In the genomic region with DNA sequence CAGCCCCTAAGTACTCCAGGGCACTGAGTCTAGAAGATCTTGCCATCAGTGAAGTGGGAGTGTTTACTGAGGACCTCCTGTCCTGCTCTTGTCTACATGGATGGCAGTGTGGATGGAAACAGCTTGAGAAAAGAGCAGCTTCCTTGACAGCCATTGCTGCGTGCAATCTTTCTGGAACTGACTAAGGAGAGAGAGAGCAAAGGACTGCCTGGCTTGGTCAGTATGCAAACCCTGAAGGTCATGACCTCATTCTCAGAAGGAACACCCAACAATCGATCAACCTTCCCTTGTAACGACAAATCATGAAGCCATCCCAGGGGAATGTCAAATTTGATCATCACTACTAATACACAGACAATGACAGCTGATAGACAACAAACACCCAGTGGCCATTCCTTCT, we compare ENCODE assay signal across 22 mouse cellular contexts.
A peak's percentile ranks its signal among the peaks of the same experiment; 100 is the strongest.
DNase-seq lines count a peak whose midpoint lies in the region; ATAC-seq and TF ChIP-seq lines count a peak whose summit lies in the region.
"Had no signal": no experiment of that assay in that cellular context is flagged by ENCODE, and none has a peak within 500 bp of the region (broad histone marks: within the 10 kb centered on the region; RNA-seq: fewer than 3 reads in every experiment).

No protein-coding gene starts in this region.

- H3K4me2 ChIP-seq in liver, embryonic 12.5 days: no peak overlapping the region
- no peak overlapping the region for H3K4me2 ChIP-seq in liver, embryonic 16.5 days (ENCODE audit: low read depth, low read length)
- H3K4me2 ChIP-seq: forebrain, embryonic 13.5 days; heart, embryonic 12.5 days; heart, embryonic 15.5 days; hindbrain, embryonic 13.5 days had no signal

- H3K9me3 ChIP-seq in liver, embryonic 12.5 days (replicated peaks): no peaks in the 10 kb centered on the region
- H3K9me3 ChIP-seq in liver, embryonic 16.5 days (replicated peaks; ENCODE audit: control insufficient read depth, low read length): no peaks in the 10 kb centered on the region
- H3K9me3 ChIP-seq: forebrain, embryonic 10.5 days; forebrain, embryonic 13.5 days; heart, embryonic 12.5 days; heart, embryonic 15.5 days; hindbrain, embryonic 10.5 days; hindbrain, embryonic 13.5 days had no signal

- DNase-seq in adrenal gland, adult 2 months: peak; percentile 42
- DNase-seq in adrenal gland, postnatal 10 days: no peak
- peak; percentile 77 for DNase-seq in liver, adult 2 months (ENCODE audit: extremely low read depth, low read depth, low spot score)
- no peak for DNase-seq in urinary bladder, postnatal 10 days (ENCODE audit: low spot score)
- DNase-seq: cerebellum, adult 18-20 months; cerebellum, adult 9-10 months; cerebellum, postnatal 14 days; gastrocnemius, postnatal 25 days; heart, adult 18-20 months; heart, postnatal 10 days; heart, postnatal 36 days had no signal

- H3K4me3 ChIP-seq in liver, adult 2 months (ENCODE audit: insufficient read depth, low read depth, low read length): no peak overlapping the region
- H3K4me3 ChIP-seq in liver, embryonic 12.5 days: no peak overlapping the region
- H3K4me3 ChIP-seq in liver, embryonic 16.5 days (ENCODE audit: low read depth, low read length): no peak overlapping the region
- H3K4me3 ChIP-seq: forebrain, embryonic 10.5 days; forebrain, embryonic 13.5 days; heart, embryonic 12.5 days; heart, embryonic 15.5 days; hindbrain, embryonic 10.5 days; hindbrain, embryonic 13.5 days had no signal

- no peak for ATAC-seq in liver, embryonic 12.5 days
- ATAC-seq in liver, embryonic 16.5 days (ENCODE audit: low read depth): no peak
- ATAC-seq: activated CD4-positive, CD25-positive, alpha-beta regulatory T cell, adult 4 months; forebrain, embryonic 13.5 days; forebrain, embryonic 16.5 days; hindbrain, embryonic 16.5 days had no signal

- H3K27me3 ChIP-seq in liver, adult 2 months (ENCODE audit: control insufficient read depth, insufficient read depth, low read length): no peaks in the 10 kb centered on the region
- H3K27me3 ChIP-seq in liver, embryonic 12.5 days (replicated peaks): no peaks in the 10 kb centered on the region
- no peaks in the 10 kb centered on the region for H3K27me3 ChIP-seq in liver, embryonic 16.5 days (ENCODE audit: control insufficient read depth, insufficient read depth, low read depth, low read length)
- H3K27me3 ChIP-seq: forebrain, embryonic 13.5 days; heart, embryonic 12.5 days; heart, embryonic 15.5 days; hindbrain, embryonic 13.5 days had no signal

- H3K36me3 ChIP-seq in liver, adult 2 months (ENCODE audit: control insufficient read depth, insufficient read depth, low read length): no peaks in the 10 kb centered on the region
- H3K36me3 ChIP-seq in liver, embryonic 12.5 days: no peaks in the 10 kb centered on the region
- H3K36me3 ChIP-seq in liver, embryonic 16.5 days (ENCODE audit: control insufficient read depth, insufficient read depth): no peaks in the 10 kb centered on the region

- WGBS in liver, adult 2 months: 18% methylated on average over 3 of the region's 3 CpGs
- WGBS in liver, embryonic 12.5 days (ENCODE audit: insufficient replicate concordance): 74% methylated on average over 3 of the region's 3 CpGs
- 54% methylated on average over 3 of the region's 3 CpGs for WGBS in liver, embryonic 16.5 days (ENCODE audit: insufficient replicate concordance)

- H3K27ac ChIP-seq in liver, adult 2 months (replicated peaks; ENCODE audit: insufficient read depth, low read depth, low read length): peak overlapping the region; percentile 86
- H3K27ac ChIP-seq in liver, embryonic 12.5 days: no peak overlapping the region
- peak overlapping the region; percentile 8; the same call in 1 of the 2 replicates for H3K27ac ChIP-seq in liver, embryonic 16.5 days (ENCODE audit: low read length)
- H3K27ac ChIP-seq: forebrain, embryonic 10.5 days; forebrain, embryonic 13.5 days; heart, embryonic 15.5 days; hindbrain, embryonic 10.5 days; hindbrain, embryonic 13.5 days had no signal

- TF ChIP-seq CTCF in liver, adult 2 months (IDR thresholded peaks at IDR 0.05; ENCODE audit: low read depth, low read length): no peak

- H3K4me1 ChIP-seq in liver, adult 2 months (ENCODE audit: control insufficient read depth, insufficient read depth, low read length): peaks cover 17% of the 10 kb centered on the region
- H3K4me1 ChIP-seq in liver, embryonic 12.5 days: peaks cover 5% of the 10 kb centered on the region; the same call in 1 of the 2 replicates
- H3K4me1 ChIP-seq in liver, embryonic 16.5 days (ENCODE audit: control insufficient read depth, low read depth, low read length): no peaks in the 10 kb centered on the region
- H3K4me1 ChIP-seq: forebrain, embryonic 13.5 days; heart, embryonic 12.5 days; hindbrain, embryonic 13.5 days had no signal

- H3K9ac ChIP-seq in liver, adult 2 months (ENCODE audit: low read depth, low read length): peak overlapping the region; percentile 6; the same call in 1 of the 2 replicates
- H3K9ac ChIP-seq in liver, embryonic 12.5 days: no peak overlapping the region
- H3K9ac ChIP-seq in liver, embryonic 16.5 days (ENCODE audit: low read depth, low read length): no peak overlapping the region
- H3K9ac ChIP-seq: forebrain, embryonic 13.5 days; heart, embryonic 12.5 days; heart, embryonic 15.5 days; hindbrain, embryonic 13.5 days had no signal

- no peaks in the 10 kb centered on the region for H3K79me2 ChIP-seq in liver, adult 2 months (ENCODE audit: control insufficient read depth, insufficient read depth, low read length)

- no peak for TF ChIP-seq POLR2A in liver, adult 2 months (IDR thresholded peaks at IDR 0.05; ENCODE audit: extremely low read depth, insufficient read depth, low read length)

Comparison
In these comparisons a context has a peak if more than half of its experiments do, and no peak if none do; other contexts are left out.
1. DNase-seq: peak in adrenal gland, adult 2 months (single experiment) and liver, adult 2 months (single experiment); none in adrenal gland, postnatal 10 days (single experiment) and urinary bladder, postnatal 10 days (single experiment).